Mouse (Mus musculus): ENCODE data around the gene C130074G19Rik.

DNA sequence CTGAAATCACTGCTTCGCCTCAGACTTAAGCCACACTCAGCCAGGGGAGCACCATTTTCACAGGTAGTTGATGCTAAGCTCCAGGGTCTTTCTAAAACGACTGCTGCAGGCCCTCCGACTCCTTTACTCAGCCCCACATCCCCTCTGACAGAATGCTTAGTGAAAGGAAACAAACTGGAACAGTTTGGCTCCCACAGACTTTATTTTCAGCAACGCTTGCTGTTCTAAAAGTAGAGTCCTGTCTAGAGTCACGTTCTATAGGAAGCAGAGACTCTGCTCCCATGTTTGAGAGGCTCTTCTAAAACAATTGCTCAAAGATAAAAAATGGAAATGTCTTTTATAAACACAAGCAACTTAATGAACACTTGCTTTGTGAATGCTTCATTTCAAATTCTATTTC is 37.0 kb upstream of the C130074G19Rik start:
- no peak for TF ChIP-seq CTCF (IDR thresholded peaks at IDR 0.05; ENCODE audit: borderline replicate concordance, extremely low read depth, insufficient read depth, insufficient read length)
- no peak for TF ChIP-seq POLR2A (IDR thresholded peaks at IDR 0.05; ENCODE audit: borderline replicate concordance, extremely low read depth, insufficient read depth, insufficient read length, poor library complexity, severe bottlenecking)
